Mouse (Mus musculus) heart, adult 2 months (tissue): ENCODE results near the gene Klk7.

Experiments used
- CTCF ChIP-seq: fragments of 200-600 bp; IDR thresholded peaks from 2 replicates; pipeline ENCODE4 v1.8.1; 2022; ENCODE audit warnings: antibody characterized with exemption, mild to moderate bottlenecking, moderate library complexity
- EP300 ChIP-seq: fragments of 200-500 bp; IDR thresholded peaks from 2 replicates; pipeline ENCODE4 v1.6.1; 2011; ENCODE audit warnings: low read depth, low read length, control low read depth; ENCODE audit not compliant: insufficient read depth
- POLR2A ChIP-seq: fragments of 200-500 bp; IDR thresholded peaks from 2 replicates; pipeline ENCODE4 v1.6.1; 2011; ENCODE audit warnings: mild to moderate bottlenecking, low read depth, low read length, control low read depth; ENCODE audit not compliant: insufficient read depth

DNA sequence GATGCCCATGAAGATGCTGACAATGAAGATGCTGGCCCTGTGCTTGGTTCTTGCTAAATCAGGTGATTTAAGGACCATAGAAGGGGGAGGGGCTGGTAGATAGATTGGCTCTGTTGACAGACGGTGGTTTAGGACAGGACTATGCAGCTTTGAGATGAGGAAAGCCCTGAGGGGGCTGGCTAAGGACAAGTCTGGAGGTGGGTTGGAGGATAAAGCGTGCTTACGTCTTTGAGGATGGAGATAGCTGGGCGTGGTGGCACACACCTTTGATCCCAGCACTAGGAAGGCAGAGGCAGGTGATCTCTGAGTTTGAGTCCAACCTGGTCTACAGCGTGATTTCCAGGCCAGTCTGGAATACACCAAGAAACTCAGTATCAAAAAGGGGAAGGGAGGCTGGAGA is 15.0 kb downstream of the Klk7 start:
- TF ChIP-seq CTCF (no peak), POLR2A (no peak), EP300 (no peak)
